Comparison of ENCODE assay signal across 8 mouse cellular contexts in genomic region chr19:6995255-6995991, GRCm38 (mm10). TPM values are rescaled to one million over a fixed set of nuclear protein-coding genes. Genes with fewer than 3 reads are reported as not detected.
A peak's percentile ranks its signal among the peaks of the same experiment; 100 is the strongest.
DNase-seq lines count a peak whose midpoint lies in the region; ATAC-seq and TF ChIP-seq lines count a peak whose summit lies in the region.

No protein-coding gene starts in this region.

- TF ChIP-seq EP300 in liver, embryonic 14.5 days (IDR thresholded peaks at IDR 0.05; ENCODE audit: low read depth), result no peak

- 38% methylated on average over 21 of the region's 21 CpGs for WGBS in liver, adult 2 months
- 49% methylated on average over 21 of the region's 21 CpGs for WGBS in forebrain, postnatal 0 days
- WGBS in liver, embryonic 14.5 days (ENCODE audit: insufficient replicate concordance), result 42% methylated on average over 21 of the region's 21 CpGs

- H3K9me3 ChIP-seq in forebrain, postnatal 0 days (ENCODE audit: low read length), result no peaks in the 10 kb centered on the region
- H3K9me3 ChIP-seq in liver, embryonic 14.5 days (ENCODE audit: control insufficient read depth, low read length), result no peaks in the 10 kb centered on the region

- no peaks in the 10 kb centered on the region for H3K36me3 ChIP-seq in liver, adult 2 months (ENCODE audit: control insufficient read depth, insufficient read depth, low read length)
- H3K36me3 ChIP-seq in forebrain, postnatal 0 days (ENCODE audit: insufficient read depth), result peaks cover 19% of the 10 kb centered on the region; the same call in 1 of the 2 replicates
- peaks cover 19% of the 10 kb centered on the region for H3K36me3 ChIP-seq in liver, embryonic 14.5 days (replicated peaks; ENCODE audit: control insufficient read depth, insufficient read depth, low read depth)

- H3K9ac ChIP-seq in liver, adult 2 months (ENCODE audit: low read depth, low read length), result peak overlapping the region; percentile 55
- H3K9ac ChIP-seq in forebrain, postnatal 0 days, result peak overlapping the region; percentile 53
- H3K9ac ChIP-seq in liver, embryonic 14.5 days (replicated peaks), result peak overlapping the region; percentile 66

- peak overlapping the region; percentile 70 for H3K4me2 ChIP-seq in forebrain, postnatal 0 days (ENCODE audit: low read depth)
- H3K4me2 ChIP-seq in liver, embryonic 14.5 days (ENCODE audit: low read depth), result peak overlapping the region; percentile 86

- no peak for TF ChIP-seq POLR2A in liver, adult 2 months (IDR thresholded peaks at IDR 0.05; ENCODE audit: extremely low read depth, insufficient read depth, low read length)

- H3K27ac ChIP-seq in liver, adult 2 months (replicated peaks; ENCODE audit: insufficient read depth, low read depth, low read length), result peak overlapping the region; percentile 28; the same call in 1 of the 2 replicates
- no peak overlapping the region for H3K27ac ChIP-seq in forebrain, postnatal 0 days (ENCODE audit: low read depth, low read length)
- H3K27ac ChIP-seq in liver, embryonic 14.5 days, result no peak overlapping the region

- no peak for DNase-seq in liver, adult 2 months (ENCODE audit: extremely low read depth, low read depth, low spot score)
- no peak for DNase-seq in liver
- DNase-seq in brain, adult 2 months (ENCODE audit: low read depth, low spot score), result peak; percentile 66
- no peak for DNase-seq in forebrain, postnatal 0 days
- no peak for DNase-seq in liver, embryonic 14.5 days (ENCODE audit: low read depth in 3 of 3, low spot score in 3 of 3)
- no peak for DNase-seq in c-Kit-positive CD71-positive TER-119-positive erythroid progenitor cells, embryonic 14.5 days (ENCODE audit: low spot score)
- DNase-seq in left cerebral cortex, adult 9 months (ENCODE audit: low spot score in 2 of 2), result no peak
- no peak for DNase-seq in layer of hippocampus, adult 9-10 months (ENCODE audit: low spot score)

- peak overlapping the region; percentile 64 for H3K4me3 ChIP-seq in liver, adult 2 months (ENCODE audit: insufficient read depth, low read depth, low read length)
- peak overlapping the region; percentile 54 for H3K4me3 ChIP-seq in forebrain, postnatal 0 days (ENCODE audit: low read depth, low read length)
- peak overlapping the region; percentile 62 to 67 for H3K4me3 ChIP-seq in liver, embryonic 14.5 days (ENCODE audit: insufficient read depth in 1 of 2, low read depth in 2 of 2, low read length in 2 of 2)

- ATAC-seq in forebrain, postnatal 0 days, result no peak
- ATAC-seq in liver, embryonic 14.5 days (ENCODE audit: insufficient read depth), result no peak

- TF ChIP-seq CTCF in liver, adult 2 months (IDR thresholded peaks at IDR 0.05; ENCODE audit: low read depth, low read length), result no peak
- TF ChIP-seq CTCF in forebrain, postnatal 0 days (IDR thresholded peaks at IDR 0.05; ENCODE audit: low read depth), result no peak
- TF ChIP-seq CTCF in liver, embryonic 14.5 days (IDR thresholded peaks at IDR 0.05; ENCODE audit: low read depth), result no peak

- H3K79me2 ChIP-seq in liver, adult 2 months (ENCODE audit: control insufficient read depth, insufficient read depth, low read length), result no peaks in the 10 kb centered on the region

- H3K4me1 ChIP-seq in liver, adult 2 months (ENCODE audit: control insufficient read depth, insufficient read depth, low read length), result peaks cover 13% of the 10 kb centered on the region
- H3K4me1 ChIP-seq in forebrain, postnatal 0 days (ENCODE audit: insufficient read depth), result peaks cover 18% of the 10 kb centered on the region
- peaks cover 18 to 22% of the 10 kb centered on the region in 2 experiments for H3K4me1 ChIP-seq in liver, embryonic 14.5 days (replicated peaks; ENCODE audit: control insufficient read depth in 2 of 2, insufficient read depth in 2 of 2, low read length in 1 of 2)

- no peaks in the 10 kb centered on the region for H3K27me3 ChIP-seq in liver, adult 2 months (ENCODE audit: control insufficient read depth, insufficient read depth, low read length)
- no peaks in the 10 kb centered on the region for H3K27me3 ChIP-seq in forebrain, postnatal 0 days (ENCODE audit: insufficient read depth, low read length)
- H3K27me3 ChIP-seq in liver, embryonic 14.5 days (ENCODE audit: control insufficient read depth, insufficient read depth, low read length), result no peaks in the 10 kb centered on the region

RNA-seq across cellular contexts. Expression of gene Nudt22, which starts 0.5 kb away (rescaled TPM):
- total RNA-seq in liver, adult 2 months (2014; rRNA removed), result 14.4 and 16.4 TPM in 2 replicates
- 29.3 and 30.9 TPM in 2 replicates for polyA plus RNA-seq in liver, adult 2 months (2012; rRNA removed)
- total RNA-seq in forebrain, postnatal 0 days (2014; rRNA removed), result 7.9 and 9.5 TPM in 2 replicates
- polyA plus RNA-seq in forebrain, postnatal 0 days (2015; fragmentation: Nextera tagmentation; extraction: Ambion mirVana), result 14.3 and 15.3 TPM in 2 replicates
- polyA plus RNA-seq in liver, embryonic 14.5 days (2012; rRNA removed), result 6.8 and 7.1 TPM in 2 replicates
- polyA plus RNA-seq in liver, embryonic 14.5 days (2014; fragmentation: Nextera tagmentation; extraction: Ambion mirVana), result 9.7 and 10.9 TPM in 2 replicates

RNA-seq across cellular contexts. Expression of gene Trpt1, which starts 0.5 kb away (rescaled TPM):
- 2.0 and 3.0 TPM in 2 replicates for total RNA-seq in liver, adult 2 months (2014; rRNA removed)
- polyA plus RNA-seq in liver, adult 2 months (2012; rRNA removed), result 7.0 and 7.9 TPM in 2 replicates
- 16.2 and 16.3 TPM in 2 replicates for total RNA-seq in forebrain, postnatal 0 days (2014; rRNA removed)
- polyA plus RNA-seq in forebrain, postnatal 0 days (2015; fragmentation: Nextera tagmentation; extraction: Ambion mirVana), result 18.2 and 18.7 TPM in 2 replicates
- 1.8 and 1.9 TPM in 2 replicates for polyA plus RNA-seq in liver, embryonic 14.5 days (2012; rRNA removed)
- 1.7 and 2.0 TPM in 2 replicates for polyA plus RNA-seq in liver, embryonic 14.5 days (2014; fragmentation: Nextera tagmentation; extraction: Ambion mirVana)

RNA-seq across cellular contexts. Expression of gene Dnajc4, which starts 3.1 kb away (rescaled TPM):
- 11.2 and 13.3 TPM in 2 replicates for total RNA-seq in liver, adult 2 months (2014; rRNA removed)
- polyA plus RNA-seq in liver, adult 2 months (2012; rRNA removed), result 22.3 and 23.7 TPM in 2 replicates
- 15.1 and 20.2 TPM in 2 replicates for total RNA-seq in forebrain, postnatal 0 days (2014; rRNA removed)
- polyA plus RNA-seq in forebrain, postnatal 0 days (2015; fragmentation: Nextera tagmentation; extraction: Ambion mirVana), result 20.7 and 24.8 TPM in 2 replicates
- 7.8 and 8.6 TPM in 2 replicates for polyA plus RNA-seq in liver, embryonic 14.5 days (2012; rRNA removed)
- 10.0 and 10.5 TPM in 2 replicates for polyA plus RNA-seq in liver, embryonic 14.5 days (2014; fragmentation: Nextera tagmentation; extraction: Ambion mirVana)

RNA-seq across cellular contexts. Expression of gene Vegfb, which starts 8.0 kb away (rescaled TPM):
- total RNA-seq in liver, adult 2 months (2014; rRNA removed), result 1.9 and 3.2 TPM in 2 replicates
- polyA plus RNA-seq in liver, adult 2 months (2012; rRNA removed), result 16.8 and 20.4 TPM in 2 replicates
- 24.9 and 28.4 TPM in 2 replicates for total RNA-seq in forebrain, postnatal 0 days (2014; rRNA removed)
- polyA plus RNA-seq in forebrain, postnatal 0 days (2015; fragmentation: Nextera tagmentation; extraction: Ambion mirVana), result 52.8 and 64.6 TPM in 2 replicates
- 7.6 and 8.0 TPM in 2 replicates for polyA plus RNA-seq in liver, embryonic 14.5 days (2012; rRNA removed)
- polyA plus RNA-seq in liver, embryonic 14.5 days (2014; fragmentation: Nextera tagmentation; extraction: Ambion mirVana), result 9.5 and 10.2 TPM in 2 replicates

RNA-seq across cellular contexts. Expression of gene Fkbp2, which starts 15.1 kb away (rescaled TPM):
- total RNA-seq in liver, adult 2 months (2014; rRNA removed), result 66.2 and 92.8 TPM in 2 replicates
- polyA plus RNA-seq in liver, adult 2 months (2012; rRNA removed), result 60.0 and 97.3 TPM in 2 replicates
- 23.5 and 26.8 TPM in 2 replicates for total RNA-seq in forebrain, postnatal 0 days (2014; rRNA removed)
- 102 and 106 TPM in 2 replicates for polyA plus RNA-seq in forebrain, postnatal 0 days (2015; fragmentation: Nextera tagmentation; extraction: Ambion mirVana)
- 31.7 and 46.1 TPM in 2 replicates for polyA plus RNA-seq in liver, embryonic 14.5 days (2012; rRNA removed)
- 65.7 and 67.1 TPM in 2 replicates for polyA plus RNA-seq in liver, embryonic 14.5 days (2014; fragmentation: Nextera tagmentation; extraction: Ambion mirVana)
